Comparison of ENCODE assay signal across 21 mouse cellular contexts in genomic region chr8:3574546-3574945, GRCm38 (mm10). TPM values are rescaled to one million over a fixed set of nuclear protein-coding genes. Genes with fewer than 3 reads are reported as not detected.
"Had no signal": no experiment of that assay in that cellular context is flagged by ENCODE, and none has a peak within 500 bp of the region (broad histone marks: within the 10 kb centered on the region; RNA-seq: fewer than 3 reads in every experiment).

No protein-coding gene starts in this region.

- DNase-seq: gastrocnemius, postnatal 14 days; gastrocnemius, postnatal 36 days; heart, adult 18-20 months; heart, postnatal 14 days; heart, postnatal 4 days; kidney, adult 18-20 months; kidney, adult 8-10 months; kidney, postnatal 14 days; kidney, postnatal 36 days; layer of hippocampus, adult 9-11 months; layer of hippocampus, postnatal 36 days; left cerebral cortex, postnatal 4 days; lung, adult 18-20 months had no signal

RNA-seq across cellular contexts. Expression of gene C330021F23Rik, which starts 6.8 kb away (rescaled TPM):
- total RNA-seq: gastrocnemius, adult 18-20 months; gastrocnemius, adult 8-10 months; gastrocnemius, postnatal 14 days; gastrocnemius, postnatal 36 days; layer of hippocampus, adult 18-20 months; layer of hippocampus, postnatal 14 days; layer of hippocampus, postnatal 36 days; left cerebral cortex, postnatal 25 days; left cerebral cortex, postnatal 4 days had no signal

RNA-seq across cellular contexts. Expression of gene Pcp2, which starts 50.8 kb away (rescaled TPM):
- total RNA-seq: gastrocnemius, adult 18-20 months; gastrocnemius, adult 8-10 months; gastrocnemius, postnatal 36 days; heart, adult 18-20 months; heart, postnatal 14 days; heart, postnatal 4 days; layer of hippocampus, adult 8-10 months; left cerebral cortex, adult 18-20 months; left cerebral cortex, postnatal 25 days; liver, adult 2 months had no signal
